Mouse (Mus musculus): ENCODE measurements around the gene Fras1. TPM values are rescaled to one million over a fixed set of nuclear protein-coding genes. Genes with fewer than 3 reads are reported as not detected.

The Fras1 gene
- polyA plus RNA-seq, 1 experiment from 2014 or later: 3.2 TPM

DNA sequence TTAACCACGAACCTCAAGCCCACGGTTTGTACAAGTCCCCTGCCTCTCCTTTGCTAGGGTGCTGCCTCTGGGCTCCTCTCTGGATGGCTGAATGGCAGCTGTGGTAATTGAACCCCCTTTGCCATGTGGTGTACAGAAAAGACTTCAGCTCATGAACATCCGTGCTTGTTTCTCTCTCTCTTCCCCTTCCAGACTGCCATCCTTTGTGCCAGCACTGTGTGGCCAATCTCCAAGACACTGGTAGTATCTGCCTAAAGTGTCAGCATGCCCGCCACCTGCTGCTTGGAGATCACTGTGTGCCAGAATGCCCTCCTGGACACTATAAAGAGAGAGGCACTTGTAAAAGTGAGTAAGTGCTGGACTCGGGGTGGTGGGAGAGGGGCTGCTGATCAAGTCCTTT, 262.1 kb downstream of the Fras1 start:
- Histone ChIP-seq H3K4me1 (replicated peaks; ENCODE audit: control insufficient read depth, insufficient read depth, low read length) (no peaks in the 10 kb centered on the region), H3K27me3 (replicated peaks; ENCODE audit: control insufficient read depth, insufficient read depth, low read length) (no peaks in the 10 kb centered on the region), H3K9ac (ENCODE audit: low read depth, low read length) (no peak overlapping the region), H3K27ac (ENCODE audit: low read depth, low read length) (no peak overlapping the region), H3K36me3 (ENCODE audit: control insufficient read depth, insufficient read depth) (no peaks in the 10 kb centered on the region), H3K4me3 (ENCODE audit: low read depth, low read length) (no peak overlapping the region), H3K4me2 (replicated peaks; ENCODE audit: low read depth) (no peak overlapping the region), H3K9me3 (ENCODE audit: control insufficient read depth) (no peaks in the 10 kb centered on the region)
- 92% methylated on average over 5 of the region's 5 CpGs for WGBS
- no peak for ATAC-seq
- TF ChIP-seq CTCF (IDR thresholded peaks at IDR 0.05; ENCODE audit: low read depth): no peak

DNA sequence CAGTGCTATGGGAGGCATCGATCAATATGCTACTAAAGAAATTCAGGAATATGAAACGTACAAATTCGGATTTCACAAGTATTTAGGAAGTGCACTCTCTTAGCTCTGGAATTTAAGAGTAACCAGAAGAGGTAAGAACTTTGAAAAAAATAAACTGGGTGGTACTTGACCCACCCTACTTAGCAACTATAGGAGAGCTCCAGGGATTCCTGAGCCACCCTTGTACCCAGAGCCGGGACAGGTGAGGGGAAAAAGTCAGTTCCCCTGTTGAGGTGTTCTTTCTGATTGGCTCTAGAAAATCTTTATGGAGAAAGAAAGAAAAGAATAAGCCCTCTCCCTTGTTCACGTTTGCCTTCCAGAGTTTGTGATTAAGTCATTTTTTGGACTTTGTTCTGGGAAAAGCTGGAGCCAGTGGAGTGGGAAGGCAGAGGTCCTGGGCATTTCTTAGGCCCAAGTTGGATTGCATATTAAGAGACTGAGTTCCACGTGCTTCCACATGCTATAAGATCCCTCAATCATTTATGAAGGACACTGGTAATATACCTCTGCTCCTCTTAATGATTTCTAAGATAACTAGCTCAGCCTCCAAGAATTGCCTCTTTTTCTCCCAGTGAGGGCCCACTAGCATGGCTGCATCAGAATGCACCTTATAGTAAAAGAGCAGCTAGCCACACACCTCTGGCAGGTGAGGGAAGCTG, 265.6 kb downstream of the Fras1 start:
- ATAC-seq: no peak
- H3K36me3 ChIP-seq (ENCODE audit: control insufficient read depth, insufficient read depth): no peaks in the 10 kb centered on the region
- no peaks in the 10 kb centered on the region for H3K27me3 ChIP-seq (replicated peaks; ENCODE audit: control insufficient read depth, insufficient read depth, low read length)
- no peak overlapping the region for H3K4me3 ChIP-seq (ENCODE audit: low read depth, low read length)
- no peak overlapping the region for H3K4me2 ChIP-seq (replicated peaks; ENCODE audit: low read depth)
- no peak for TF ChIP-seq CTCF (IDR thresholded peaks at IDR 0.05; ENCODE audit: low read depth)
- no peak overlapping the region for H3K27ac ChIP-seq (ENCODE audit: low read depth, low read length)
- H3K4me1 ChIP-seq (replicated peaks; ENCODE audit: control insufficient read depth, insufficient read depth, low read length): no peaks in the 10 kb centered on the region
- WGBS: 76% methylated on average over 6 of the region's 6 CpGs
- H3K9ac ChIP-seq (ENCODE audit: low read depth, low read length): no peak overlapping the region
- no peaks in the 10 kb centered on the region for H3K9me3 ChIP-seq (ENCODE audit: control insufficient read depth)

DNA sequence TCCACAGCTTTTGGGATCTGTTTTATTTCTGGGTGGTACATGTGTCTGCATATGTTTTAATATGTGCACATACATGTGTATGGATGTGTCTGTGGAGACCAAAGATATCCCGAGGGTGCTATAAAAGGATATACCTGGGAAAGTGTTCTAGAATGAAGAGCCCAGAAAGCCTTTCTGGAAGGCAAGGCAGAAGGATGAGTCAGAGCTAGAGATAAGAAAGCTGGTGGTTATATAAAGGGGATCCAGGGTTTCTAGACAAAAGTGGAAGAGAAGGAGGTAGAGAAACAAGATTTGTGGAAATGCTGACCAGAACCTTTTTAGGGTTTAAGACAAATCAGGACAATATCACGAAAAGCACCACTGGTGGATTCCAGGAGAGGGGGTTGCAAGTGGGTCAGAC, 267.5 kb downstream of the Fras1 start:
- H3K4me1 ChIP-seq (replicated peaks; ENCODE audit: control insufficient read depth, insufficient read depth, low read length): no peaks in the 10 kb centered on the region

DNA sequence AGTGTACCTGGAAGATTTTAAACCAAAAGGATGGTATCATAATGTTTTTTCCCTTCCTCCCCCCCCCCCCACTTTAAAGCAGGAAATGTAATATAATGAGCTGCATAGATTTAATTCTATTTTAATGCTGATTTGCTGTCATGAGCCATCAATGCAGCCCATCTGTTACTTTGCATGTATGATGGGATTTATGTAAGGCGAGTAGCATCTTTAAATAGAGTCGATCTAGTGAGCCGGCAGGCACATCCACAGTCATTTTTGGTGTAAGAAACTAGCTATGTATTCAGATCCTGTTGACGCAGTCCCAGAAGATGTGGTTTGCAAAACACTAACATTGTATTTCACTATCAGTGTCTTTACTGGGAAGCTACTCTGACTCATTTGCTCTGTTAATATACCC, 301.9 kb downstream of the Fras1 start:
- Histone ChIP-seq H3K27ac (ENCODE audit: low read depth, low read length) (no peak overlapping the region), H3K27me3 (replicated peaks; ENCODE audit: control insufficient read depth, insufficient read depth, low read length) (no peaks in the 10 kb centered on the region), H3K36me3 (ENCODE audit: control insufficient read depth, insufficient read depth) (peaks cover 3% of the 10 kb centered on the region; the same call in 1 of the 2 replicates), H3K4me2 (replicated peaks; ENCODE audit: low read depth) (no peak overlapping the region), H3K9me3 (ENCODE audit: control insufficient read depth) (no peaks in the 10 kb centered on the region), H3K4me3 (ENCODE audit: low read depth, low read length) (no peak overlapping the region), H3K9ac (ENCODE audit: low read depth, low read length) (no peak overlapping the region), H3K4me1 (replicated peaks; ENCODE audit: control insufficient read depth, insufficient read depth, low read length) (no peaks in the 10 kb centered on the region)
- ATAC-seq: no peak
- TF ChIP-seq CTCF (IDR thresholded peaks at IDR 0.05; ENCODE audit: low read depth): no peak
- 92% methylated on average over 4 of the region's 4 CpGs for WGBS

More for the DNA sequence above, 267.5 kb downstream of the Fras1 start:
- 91% methylated on average over 2 of the region's 2 CpGs for whole genome bisulfite sequencing
- H3K4me2 ChIP-seq (replicated peaks; ENCODE audit: low read depth): no peak overlapping the region
- TF ChIP-seq CTCF (IDR thresholded peaks at IDR 0.05; ENCODE audit: low read depth): no peak
- H3K27me3 ChIP-seq (replicated peaks; ENCODE audit: control insufficient read depth, insufficient read depth, low read length): no peaks in the 10 kb centered on the region
- no peaks in the 10 kb centered on the region for H3K36me3 ChIP-seq (ENCODE audit: control insufficient read depth, insufficient read depth)
- H3K9ac ChIP-seq (ENCODE audit: low read depth, low read length): no peak overlapping the region
- H3K9me3 ChIP-seq (ENCODE audit: control insufficient read depth): no peaks in the 10 kb centered on the region
- no peak overlapping the region for H3K4me3 ChIP-seq (ENCODE audit: low read depth, low read length)
- ATAC-seq: no peak
- H3K27ac ChIP-seq (ENCODE audit: low read depth, low read length): no peak overlapping the region

DNA sequence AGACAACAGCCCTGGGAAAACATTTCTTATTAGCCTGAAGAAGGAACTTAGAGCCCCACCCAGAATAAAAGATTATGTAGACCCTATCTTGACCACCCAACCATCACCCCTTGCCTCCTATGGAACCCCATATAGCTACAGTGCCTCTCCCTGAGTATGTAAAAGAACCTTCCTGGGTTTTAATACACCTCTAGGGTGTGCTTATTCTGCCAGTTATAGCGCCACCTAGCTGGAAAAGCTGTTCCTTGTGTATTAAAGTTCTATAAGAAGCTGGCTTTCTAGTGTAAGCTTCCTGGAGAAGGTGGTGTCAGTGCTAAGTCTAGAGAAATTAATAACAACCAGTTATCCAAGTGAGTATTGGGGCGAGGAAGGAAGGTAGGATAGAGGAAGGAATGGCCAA, 303.7 kb downstream of the Fras1 start:
- Histone ChIP-seq H3K27me3 (replicated peaks; ENCODE audit: control insufficient read depth, insufficient read depth, low read length) (no peaks in the 10 kb centered on the region), H3K9me3 (ENCODE audit: control insufficient read depth) (no peaks in the 10 kb centered on the region), H3K27ac (ENCODE audit: low read depth, low read length) (no peak overlapping the region), H3K4me2 (replicated peaks; ENCODE audit: low read depth) (no peak overlapping the region), H3K4me1 (replicated peaks; ENCODE audit: control insufficient read depth, insufficient read depth, low read length) (no peaks in the 10 kb centered on the region), H3K9ac (ENCODE audit: low read depth, low read length) (no peak overlapping the region), H3K4me3 (ENCODE audit: low read depth, low read length) (no peak overlapping the region), H3K36me3 (ENCODE audit: control insufficient read depth, insufficient read depth) (peaks cover 3% of the 10 kb centered on the region; the same call in 1 of the 2 replicates)
- peak; percentile 79 for TF ChIP-seq CTCF (IDR thresholded peaks at IDR 0.05; ENCODE audit: low read depth)
- peak; percentile 45 for ATAC-seq
- WGBS: 30% methylated on average over 2 of the region's 2 CpGs

DNA sequence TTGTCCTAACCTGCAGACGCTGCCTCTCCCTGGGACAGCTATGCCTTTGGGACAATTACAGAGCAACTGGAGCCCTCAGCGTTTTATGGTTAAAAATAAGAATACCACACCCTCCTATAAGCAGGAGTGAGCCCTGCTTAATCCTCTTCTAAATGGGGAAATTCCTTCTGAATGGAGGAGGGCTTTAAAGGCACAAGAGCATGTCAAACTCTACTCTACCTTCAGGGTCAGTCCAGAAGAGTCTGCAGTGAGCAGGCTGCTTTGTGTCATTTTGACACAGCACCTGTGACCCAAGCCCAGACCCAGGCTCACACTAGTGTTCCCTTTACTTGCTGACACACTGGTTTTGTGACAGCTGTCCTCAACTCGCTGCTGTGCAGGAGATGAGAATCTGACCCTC, 307.3 kb downstream of the Fras1 start:
- no peak overlapping the region for H3K4me2 ChIP-seq (replicated peaks; ENCODE audit: low read depth)
- 71% methylated on average over 3 of the region's 3 CpGs for WGBS
- H3K9me3 ChIP-seq (ENCODE audit: control insufficient read depth): no peaks in the 10 kb centered on the region
- H3K9ac ChIP-seq (ENCODE audit: low read depth, low read length): no peak overlapping the region
- no peak for ATAC-seq
- no peaks in the 10 kb centered on the region for H3K27me3 ChIP-seq (replicated peaks; ENCODE audit: control insufficient read depth, insufficient read depth, low read length)
- H3K27ac ChIP-seq (ENCODE audit: low read depth, low read length): no peak overlapping the region
- no peak for TF ChIP-seq CTCF (IDR thresholded peaks at IDR 0.05; ENCODE audit: low read depth)
- H3K4me3 ChIP-seq (ENCODE audit: low read depth, low read length): no peak overlapping the region
- H3K36me3 ChIP-seq (ENCODE audit: control insufficient read depth, insufficient read depth): no peaks in the 10 kb centered on the region
- no peaks in the 10 kb centered on the region for H3K4me1 ChIP-seq (replicated peaks; ENCODE audit: control insufficient read depth, insufficient read depth, low read length)

All from intestine, postnatal 0 days (tissue).